Mouse (Mus musculus): ENCODE results near the gene Fmo3. TPM values are rescaled to one million over a fixed set of nuclear protein-coding genes. Genes with fewer than 3 reads are reported as not detected.

Gene Fmo3
- total and polyA plus RNA-seq, 2 experiments = 53.9 to 412 TPM

DNA sequence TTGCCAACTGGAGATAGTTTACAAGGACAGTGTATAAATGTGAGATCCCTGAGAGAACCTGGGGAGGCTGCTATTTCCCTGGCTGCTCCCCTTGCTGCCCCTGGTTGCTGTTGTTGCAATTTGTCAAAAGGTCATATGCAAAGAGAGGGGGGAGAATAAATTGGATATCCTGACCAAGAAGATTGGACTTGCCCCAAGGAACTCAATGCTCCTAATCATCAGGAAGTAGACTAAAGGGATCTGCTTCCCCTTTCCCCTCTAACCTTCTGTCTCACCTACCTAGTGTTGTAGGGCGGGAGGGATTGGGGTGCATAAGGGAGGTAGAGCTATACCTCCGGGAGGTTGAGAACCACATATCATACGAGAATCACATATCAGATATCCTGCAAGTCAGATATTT lies 55.2 kb downstream of the Fmo3 start:
- peaks cover 2% of the 10 kb centered on the region; the same call in 1 of the 2 replicates for H3K4me1 ChIP-seq (ENCODE audit: control insufficient read depth, insufficient read depth, low read length)
- WGBS = 83% methylated on average over 3 of the region's 3 CpGs
- H3K27ac ChIP-seq (replicated peaks; ENCODE audit: insufficient read depth, low read depth, low read length) = no peak overlapping the region
- H3K79me2 ChIP-seq (ENCODE audit: control insufficient read depth, insufficient read depth, low read length) = no peaks in the 10 kb centered on the region
- no peak for TF ChIP-seq POLR2A (IDR thresholded peaks at IDR 0.05; ENCODE audit: extremely low read depth, insufficient read depth, low read length)
- TF ChIP-seq CTCF (IDR thresholded peaks at IDR 0.05; ENCODE audit: low read depth, low read length) = no peak
- no peak for DNase-seq (ENCODE audit: extremely low read depth, low read depth, low spot score)
- H3K36me3 ChIP-seq (ENCODE audit: control insufficient read depth, insufficient read depth, low read length) = no peaks in the 10 kb centered on the region
- H3K27me3 ChIP-seq (ENCODE audit: control insufficient read depth, insufficient read depth, low read length) = no peaks in the 10 kb centered on the region
- H3K9ac ChIP-seq (ENCODE audit: low read depth, low read length) = no peak overlapping the region
- no peak overlapping the region for H3K4me3 ChIP-seq (ENCODE audit: insufficient read depth, low read depth, low read length)

DNA sequence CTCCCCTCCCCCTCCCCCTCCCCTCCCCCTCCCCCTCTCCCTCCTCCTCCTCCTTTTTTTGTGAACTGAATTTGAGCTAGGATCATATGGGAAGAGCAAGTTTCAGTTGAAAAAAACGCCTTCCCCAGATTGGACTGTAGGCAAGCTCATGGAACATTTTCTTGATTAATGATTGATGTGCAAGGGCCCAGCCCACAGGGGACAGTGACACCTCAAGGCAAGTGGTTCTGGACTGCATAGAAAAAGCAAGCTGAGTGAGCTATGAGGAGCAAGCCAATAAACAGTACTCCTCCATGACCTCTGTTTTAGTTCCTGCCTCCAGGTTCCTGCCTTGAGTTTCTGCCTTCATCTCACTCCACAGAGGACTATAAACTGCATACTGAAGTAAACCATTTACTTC lies 59.2 kb downstream of the Fmo3 start:
- Histone ChIP-seq H3K4me3 (ENCODE audit: insufficient read depth, low read depth, low read length) (no peak overlapping the region), H3K36me3 (ENCODE audit: control insufficient read depth, insufficient read depth, low read length) (no peaks in the 10 kb centered on the region), H3K79me2 (ENCODE audit: control insufficient read depth, insufficient read depth, low read length) (no peaks in the 10 kb centered on the region), H3K27ac (replicated peaks; ENCODE audit: insufficient read depth, low read depth, low read length) (no peak overlapping the region), H3K4me1 (ENCODE audit: control insufficient read depth, insufficient read depth, low read length) (no peaks in the 10 kb centered on the region), H3K9ac (ENCODE audit: low read depth, low read length) (no peak overlapping the region), H3K27me3 (ENCODE audit: control insufficient read depth, insufficient read depth, low read length) (no peaks in the 10 kb centered on the region)
- WGBS = 43% methylated on average over 1 of the region's 1 CpGs
- DNase-seq (ENCODE audit: extremely low read depth, low read depth, low spot score) = peak; percentile 52
- no peak for TF ChIP-seq CTCF (IDR thresholded peaks at IDR 0.05; ENCODE audit: low read depth, low read length)
- no peak for TF ChIP-seq POLR2A (IDR thresholded peaks at IDR 0.05; ENCODE audit: extremely low read depth, insufficient read depth, low read length)

DNA sequence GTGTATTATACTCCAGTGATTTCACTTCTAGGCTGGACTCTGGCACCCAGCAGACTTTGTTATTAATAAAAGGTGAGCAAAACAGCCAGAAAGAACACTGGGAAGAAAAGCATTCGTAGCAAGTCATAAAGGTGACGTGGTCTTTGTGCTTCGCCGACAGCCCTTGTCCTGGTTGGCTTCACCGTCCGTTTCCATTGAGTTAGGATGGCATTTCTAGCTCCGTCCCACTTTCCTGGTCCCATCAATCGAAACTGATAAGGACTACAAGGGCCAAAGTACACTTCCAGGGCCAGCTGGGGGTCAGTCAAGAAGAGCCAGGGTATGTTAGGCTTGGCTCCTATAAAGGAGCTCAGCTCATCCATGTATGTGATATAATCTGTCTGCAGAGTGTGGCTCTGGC lies 67.7 kb downstream of the Fmo3 start:
- H3K4me1 ChIP-seq (ENCODE audit: control insufficient read depth, insufficient read depth, low read length) = 0 out of 2 replicates have a peak, but pooled peaks cover 2% of the 10 kb centered on the region
- no peaks in the 10 kb centered on the region for H3K36me3 ChIP-seq (ENCODE audit: control insufficient read depth, insufficient read depth, low read length)
- H3K27me3 ChIP-seq (ENCODE audit: control insufficient read depth, insufficient read depth, low read length) = no peaks in the 10 kb centered on the region
- H3K4me3 ChIP-seq (ENCODE audit: insufficient read depth, low read depth, low read length) = no peak overlapping the region
- H3K9ac ChIP-seq (ENCODE audit: low read depth, low read length) = no peak overlapping the region
- DNase-seq (ENCODE audit: extremely low read depth, low read depth, low spot score) = peak; percentile 70
- no peak for TF ChIP-seq POLR2A (IDR thresholded peaks at IDR 0.05; ENCODE audit: extremely low read depth, insufficient read depth, low read length)
- no peak for TF ChIP-seq CTCF (IDR thresholded peaks at IDR 0.05; ENCODE audit: low read depth, low read length)
- no peaks in the 10 kb centered on the region for H3K79me2 ChIP-seq (ENCODE audit: control insufficient read depth, insufficient read depth, low read length)
- WGBS = 22% methylated on average over 8 of the region's 8 CpGs
- H3K27ac ChIP-seq (replicated peaks; ENCODE audit: insufficient read depth, low read depth, low read length) = no peak overlapping the region

DNA sequence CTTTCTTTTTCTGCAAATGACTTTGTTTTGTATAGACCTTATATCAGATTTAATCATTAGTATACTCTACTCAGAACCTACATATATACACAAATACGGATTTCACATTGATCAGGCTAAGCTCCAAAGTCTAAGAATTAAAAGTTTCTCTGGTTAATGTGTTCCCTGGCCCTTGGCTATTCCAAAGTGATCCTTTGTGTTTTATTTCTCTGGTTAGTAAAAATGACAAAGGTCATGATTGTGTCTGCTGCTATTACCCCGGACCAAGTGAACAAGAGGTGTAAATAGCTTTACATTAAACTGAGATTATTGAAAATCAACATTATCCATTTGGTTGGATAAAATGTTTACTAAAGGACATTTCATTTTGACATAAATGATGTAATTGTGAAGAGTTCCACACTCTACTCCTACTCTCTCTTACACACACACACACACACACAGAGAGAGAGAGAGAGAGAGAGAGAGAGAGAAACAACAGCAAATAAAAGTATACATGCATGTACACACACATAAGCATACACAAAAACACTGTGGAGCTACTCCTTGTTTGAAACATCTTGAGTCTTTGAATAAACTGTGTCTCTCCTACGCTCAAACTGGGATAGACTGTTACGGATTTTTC lies 69.3 kb downstream of the Fmo3 start:
- Histone ChIP-seq H3K36me3 (ENCODE audit: control insufficient read depth, insufficient read depth, low read length) (no peaks in the 10 kb centered on the region), H3K4me1 (ENCODE audit: control insufficient read depth, insufficient read depth, low read length) (0 out of 2 replicates have a peak, but pooled peaks cover 2% of the 10 kb centered on the region), H3K4me3 (ENCODE audit: insufficient read depth, low read depth, low read length) (no peak overlapping the region), H3K9ac (ENCODE audit: low read depth, low read length) (no peak overlapping the region), H3K27me3 (ENCODE audit: control insufficient read depth, insufficient read depth, low read length) (no peaks in the 10 kb centered on the region), H3K79me2 (ENCODE audit: control insufficient read depth, insufficient read depth, low read length) (no peaks in the 10 kb centered on the region), H3K27ac (replicated peaks; ENCODE audit: insufficient read depth, low read depth, low read length) (no peak overlapping the region)
- 60% methylated on average over 4 of the region's 4 CpGs for WGBS
- TF ChIP-seq CTCF (IDR thresholded peaks at IDR 0.05; ENCODE audit: low read depth, low read length) = no peak
- no peak for TF ChIP-seq POLR2A (IDR thresholded peaks at IDR 0.05; ENCODE audit: extremely low read depth, insufficient read depth, low read length)
- DNase-seq (ENCODE audit: extremely low read depth, low read depth, low spot score) = peak; percentile 35

DNA sequence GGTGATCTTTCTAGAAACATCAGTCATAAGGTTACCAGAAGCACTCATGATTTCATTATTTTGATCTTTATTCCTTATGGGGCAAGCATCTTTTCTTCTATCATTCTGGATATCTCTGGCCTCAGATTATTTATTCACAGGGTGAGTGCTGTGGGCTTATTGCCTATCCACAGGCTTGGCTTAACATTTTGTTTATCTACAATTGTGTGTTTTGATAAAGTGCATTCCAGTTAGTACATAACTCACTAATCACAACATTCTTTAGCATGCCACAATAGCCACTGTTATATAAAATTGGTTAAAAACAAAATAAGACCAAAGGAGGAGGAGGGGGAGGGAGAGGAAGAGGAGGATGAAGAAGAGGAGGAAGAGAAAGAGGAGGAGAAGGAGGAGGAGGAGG lies 72.2 kb downstream of the Fmo3 start:
- no peak overlapping the region for H3K4me3 ChIP-seq (ENCODE audit: insufficient read depth, low read depth, low read length)
- H3K27ac ChIP-seq (replicated peaks; ENCODE audit: insufficient read depth, low read depth, low read length) = no peak overlapping the region
- H3K9ac ChIP-seq (ENCODE audit: low read depth, low read length) = no peak overlapping the region
- H3K36me3 ChIP-seq (ENCODE audit: control insufficient read depth, insufficient read depth, low read length) = no peaks in the 10 kb centered on the region
- H3K79me2 ChIP-seq (ENCODE audit: control insufficient read depth, insufficient read depth, low read length) = no peaks in the 10 kb centered on the region
- no peak for DNase-seq (ENCODE audit: extremely low read depth, low read depth, low spot score)
- H3K4me1 ChIP-seq (ENCODE audit: control insufficient read depth, insufficient read depth, low read length) = 0 out of 2 replicates have a peak, but pooled peaks cover 2% of the 10 kb centered on the region
- H3K27me3 ChIP-seq (ENCODE audit: control insufficient read depth, insufficient read depth, low read length) = no peaks in the 10 kb centered on the region
- TF ChIP-seq CTCF (IDR thresholded peaks at IDR 0.05; ENCODE audit: low read depth, low read length) = no peak

Other genes with a start within 250 kb of the Fmo3 start
- gene Prrc2c, start 244.0 kb downstream of the Fmo3 start, total RNA-seq (2014; rRNA removed) = 19.2 and 23.0 TPM in 2 replicates
- 7.8 and 11.4 TPM in 2 replicates for gene Prrc2c, start 244.0 kb downstream of the Fmo3 start, polyA plus RNA-seq (2012; rRNA removed)
- gene Fmo4, start 170.6 kb downstream of the Fmo3 start, total RNA-seq (2014; rRNA removed) = 14.4 and 16.2 TPM in 2 replicates
- 7.7 and 8.1 TPM in 2 replicates for gene Fmo4, start 170.6 kb downstream of the Fmo3 start, polyA plus RNA-seq (2012; rRNA removed)
- 187 and 242 TPM in 2 replicates for gene Fmo1, start 117.9 kb downstream of the Fmo3 start, total RNA-seq (2014; rRNA removed)
- gene Fmo1, start 117.9 kb downstream of the Fmo3 start, polyA plus RNA-seq (2012; rRNA removed) = 152 and 171 TPM in 2 replicates
- gene Fmo2, start 85.8 kb downstream of the Fmo3 start, total RNA-seq (2014; rRNA removed) = 49.1 and 52.6 TPM in 2 replicates
- gene Fmo2, start 85.8 kb downstream of the Fmo3 start, polyA plus RNA-seq (2012; rRNA removed) = 7.8 and 10.4 TPM in 2 replicates
- gene Fmo6, start 47.0 kb downstream of the Fmo3 start, total RNA-seq (2014; rRNA removed) = not detected in 2 replicates
- gene Fmo6, start 47.0 kb downstream of the Fmo3 start, polyA plus RNA-seq (2012; rRNA removed) = not detected in 2 replicates
- gene Mroh9, start 101.1 kb upstream of the Fmo3 start, total RNA-seq (2014; rRNA removed) = not detected in 2 replicates
- gene Mroh9, start 101.1 kb upstream of the Fmo3 start, polyA plus RNA-seq (2012; rRNA removed) = not detected in 2 replicates

All from liver, adult 2 months (tissue).